Mouse (Mus musculus): Measurements from ENCODE around the gene Phf20. TPM values are rescaled to one million over a fixed set of nuclear protein-coding genes. Genes with fewer than 3 reads are reported as not detected.

Phf20 gene
- polyA plus RNA-seq, 1 experiment from 2014 or later, result 83.9 TPM

DNA sequence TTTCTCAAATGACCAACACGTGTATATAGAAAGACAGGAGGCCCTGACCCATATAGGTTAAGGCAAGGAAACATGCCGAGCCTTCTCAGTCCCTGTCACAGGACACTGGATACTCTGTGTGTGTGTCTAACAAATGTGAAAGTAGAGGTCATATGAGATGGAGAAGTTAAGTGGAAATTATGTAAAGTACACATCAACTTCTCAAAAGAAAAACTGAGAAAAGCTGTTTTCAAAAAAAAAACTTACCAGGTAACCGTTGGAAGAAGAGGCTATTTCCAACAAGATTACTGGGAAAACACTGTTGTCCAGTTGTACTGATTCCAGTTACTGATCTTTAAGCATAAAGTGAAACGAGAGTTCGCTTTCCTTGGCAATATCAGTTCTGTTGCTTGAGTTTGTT, 114.7 kb downstream of the Phf20 start:
- 88% methylated on average over 5 of the region's 5 CpGs for WGBS
- no peak overlapping the region for H3K9ac ChIP-seq (ENCODE audit: low read length)
- DNase-seq (ENCODE audit: low spot score) (no peak), ATAC-seq (ENCODE audit: insufficient read depth, low FRiP score, low TSS enrichment) (no peak)
- peak overlapping the region; percentile 90; the same call in 1 of the 2 replicates for H3K4me3 ChIP-seq (ENCODE audit: low read depth, low read length)
- H3K9me3 ChIP-seq (ENCODE audit: control insufficient read depth, low read length), result no peaks in the 10 kb centered on the region
- no peak overlapping the region for H3K27ac ChIP-seq (ENCODE audit: low read depth, low read length)
- H3K4me1 ChIP-seq (ENCODE audit: control insufficient read depth, insufficient read depth, low read length), result no peaks in the 10 kb centered on the region
- no peaks in the 10 kb centered on the region for H3K27me3 ChIP-seq (ENCODE audit: control insufficient read depth, insufficient read depth, low read length)
- no peaks in the 10 kb centered on the region; the same call in 1 of the 2 replicates for H3K36me3 ChIP-seq (ENCODE audit: control insufficient read depth, insufficient read depth, low read length)
- H3K4me2 ChIP-seq (ENCODE audit: low read depth), result no peak overlapping the region; the same call in 1 of the 2 replicates

GRCm38 (mm10) chr2:156311441-156311840, 115.2 kb downstream of the Phf20 start:
- Histone ChIP-seq H3K4me1 (ENCODE audit: control insufficient read depth, insufficient read depth, low read length) (no peaks in the 10 kb centered on the region), H3K9me3 (ENCODE audit: control insufficient read depth, low read length) (no peaks in the 10 kb centered on the region), H3K27me3 (ENCODE audit: control insufficient read depth, insufficient read depth, low read length) (no peaks in the 10 kb centered on the region), H3K9ac (ENCODE audit: low read length) (peak overlapping the region; percentile 97), H3K27ac (ENCODE audit: low read depth, low read length) (peak overlapping the region; percentile 96), H3K36me3 (ENCODE audit: control insufficient read depth, insufficient read depth, low read length) (no peaks in the 10 kb centered on the region), H3K4me2 (ENCODE audit: low read depth) (peak overlapping the region; percentile 73), H3K4me3 (ENCODE audit: low read depth, low read length) (peak overlapping the region; percentile 90)
- ATAC-seq (ENCODE audit: insufficient read depth, low FRiP score, low TSS enrichment), result no peak
- 25% methylated on average over 8 of the region's 8 CpGs for WGBS
- DNase-seq (ENCODE audit: low spot score), result no peak

- Histone ChIP-seq H3K27ac (ENCODE audit: low read depth, low read length) (peak overlapping the region; percentile 96), H3K9ac (ENCODE audit: low read length) (peak overlapping the region; percentile 97), H3K4me2 (ENCODE audit: low read depth) (peak overlapping the region; percentile 73), H3K27me3 (ENCODE audit: control insufficient read depth, insufficient read depth, low read length) (no peaks in the 10 kb centered on the region), H3K4me1 (ENCODE audit: control insufficient read depth, insufficient read depth, low read length) (no peaks in the 10 kb centered on the region), H3K36me3 (ENCODE audit: control insufficient read depth, insufficient read depth, low read length) (no peaks in the 10 kb centered on the region), H3K9me3 (ENCODE audit: control insufficient read depth, low read length) (no peaks in the 10 kb centered on the region), H3K4me3 (ENCODE audit: low read depth, low read length) (peak overlapping the region; percentile 90)
- no peak for DNase-seq (ENCODE audit: low spot score)
- peak; percentile 35 for ATAC-seq (ENCODE audit: insufficient read depth, low FRiP score, low TSS enrichment)
- under 1% methylated on average over 51 of the region's 53 CpGs for WGBS
Observed at GRCm38 (mm10) chr2:156311841-156312291, 115.6 kb downstream of the Phf20 start.

GRCm38 (mm10) chr2:156312297-156312897, 116.1 kb downstream of the Phf20 start, which contains the start of the genes Cnbd2 and Scand1:
TSS of gene Cnbd2 (plus strand) at chr2:156312299.
TSS of gene Scand1 (minus strand) at chr2:156312704.
- peak; percentile 87 for DNase-seq (ENCODE audit: low spot score)
- no peaks in the 10 kb centered on the region for H3K36me3 ChIP-seq (ENCODE audit: control insufficient read depth, insufficient read depth, low read length)

GRCm38 (mm10) chr2:156313153-156313552, 116.9 kb downstream of the Phf20 start:
- Histone ChIP-seq H3K4me1 (ENCODE audit: control insufficient read depth, insufficient read depth, low read length) (no peaks in the 10 kb centered on the region), H3K9ac (ENCODE audit: low read length) (no peak overlapping the region), H3K27me3 (ENCODE audit: control insufficient read depth, insufficient read depth, low read length) (no peaks in the 10 kb centered on the region), H3K4me2 (ENCODE audit: low read depth) (peak overlapping the region; percentile 73), H3K36me3 (ENCODE audit: control insufficient read depth, insufficient read depth, low read length) (no peaks in the 10 kb centered on the region), H3K4me3 (ENCODE audit: low read depth, low read length) (peak overlapping the region; percentile 90), H3K27ac (ENCODE audit: low read depth, low read length) (no peak overlapping the region), H3K9me3 (ENCODE audit: control insufficient read depth, low read length) (no peaks in the 10 kb centered on the region)
- ATAC-seq (ENCODE audit: insufficient read depth, low FRiP score, low TSS enrichment) (no peak), DNase-seq (ENCODE audit: low spot score) (no peak)
- WGBS, result 63% methylated on average over 3 of the region's 3 CpGs

More at GRCm38 (mm10) chr2:156312297-156312897, 116.1 kb downstream of the Phf20 start, which contains the start of the genes Cnbd2 and Scand1:
- peak within 1 kb of the TSS; percentile 90 for H3K4me3 ChIP-seq (ENCODE audit: low read depth, low read length)
- H3K27ac ChIP-seq (ENCODE audit: low read depth, low read length), result peak within 1 kb of the TSS; percentile 96
- H3K4me1 ChIP-seq (ENCODE audit: control insufficient read depth, insufficient read depth, low read length), result no peaks in the 10 kb centered on the region
- peak within 1 kb of the TSS; percentile 73 for H3K4me2 ChIP-seq (ENCODE audit: low read depth)
- H3K9me3 ChIP-seq (ENCODE audit: control insufficient read depth, low read length), result no peaks in the 10 kb centered on the region
- peak; percentile 87 for ATAC-seq (ENCODE audit: insufficient read depth, low FRiP score, low TSS enrichment)
- H3K27me3 ChIP-seq (ENCODE audit: control insufficient read depth, insufficient read depth, low read length), result no peaks in the 10 kb centered on the region
- peak within 1 kb of the TSS; percentile 97 for H3K9ac ChIP-seq (ENCODE audit: low read length)
- under 1% methylated on average over 46 of the region's 49 CpGs for WGBS

DNA sequence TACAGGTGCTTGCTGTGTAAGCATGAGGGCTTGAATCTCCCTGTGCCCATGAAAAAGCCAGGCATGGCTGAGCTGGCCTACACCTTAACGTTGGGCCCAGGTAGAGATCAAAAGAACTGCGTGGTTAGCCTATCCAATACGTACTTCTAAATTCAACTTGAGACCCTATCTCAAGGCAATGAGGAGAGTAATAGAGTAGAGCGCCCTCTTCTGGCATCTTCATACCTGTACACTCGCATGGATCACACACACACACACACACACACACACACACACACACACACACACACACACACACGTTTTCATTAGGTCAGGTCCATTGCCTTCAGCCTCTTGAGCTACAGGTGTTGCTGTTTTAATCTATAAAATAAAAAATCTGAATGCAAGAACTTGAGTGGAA, 118.5 kb downstream of the Phf20 start:
- Histone ChIP-seq H3K27me3 (ENCODE audit: control insufficient read depth, insufficient read depth, low read length) (no peaks in the 10 kb centered on the region), H3K9me3 (ENCODE audit: control insufficient read depth, low read length) (no peaks in the 10 kb centered on the region), H3K36me3 (ENCODE audit: control insufficient read depth, insufficient read depth, low read length) (no peaks in the 10 kb centered on the region), H3K4me2 (ENCODE audit: low read depth) (no peak overlapping the region), H3K9ac (ENCODE audit: low read length) (no peak overlapping the region), H3K4me1 (ENCODE audit: control insufficient read depth, insufficient read depth, low read length) (no peaks in the 10 kb centered on the region), H3K27ac (ENCODE audit: low read depth, low read length) (no peak overlapping the region), H3K4me3 (ENCODE audit: low read depth, low read length) (no peak overlapping the region)
- ATAC-seq (ENCODE audit: insufficient read depth, low FRiP score, low TSS enrichment), result no peak
- WGBS, result 91% methylated on average over 6 of the region's 6 CpGs
- DNase-seq (ENCODE audit: low spot score), result no peak

DNA sequence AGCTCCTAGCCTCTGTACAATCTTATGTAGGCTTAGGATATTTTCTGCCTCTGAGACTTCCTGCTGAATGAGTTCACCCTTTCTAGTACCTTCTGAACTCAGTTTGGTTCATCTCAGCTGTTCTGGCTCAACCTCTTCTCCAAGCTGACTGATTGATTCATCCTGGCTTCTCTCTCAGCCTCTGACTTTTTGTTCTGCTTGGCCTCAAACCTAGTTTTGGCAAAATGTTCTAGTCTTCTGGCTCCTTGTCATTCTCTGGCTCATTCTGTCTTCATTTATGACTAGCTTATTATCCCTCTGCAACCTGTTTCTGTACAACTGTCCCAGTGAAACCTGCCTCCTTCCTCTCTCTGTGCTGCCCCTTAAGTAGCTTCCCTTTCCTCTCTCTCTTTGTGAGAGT, 122.2 kb downstream of the Phf20 start:
- Histone ChIP-seq H3K4me1 (ENCODE audit: control insufficient read depth, insufficient read depth, low read length) (no peaks in the 10 kb centered on the region), H3K36me3 (ENCODE audit: control insufficient read depth, insufficient read depth, low read length) (no peaks in the 10 kb centered on the region), H3K9ac (ENCODE audit: low read length) (no peak overlapping the region), H3K27ac (ENCODE audit: low read depth, low read length) (no peak overlapping the region), H3K4me2 (ENCODE audit: low read depth) (no peak overlapping the region), H3K27me3 (ENCODE audit: control insufficient read depth, insufficient read depth, low read length) (no peaks in the 10 kb centered on the region), H3K4me3 (ENCODE audit: low read depth, low read length) (no peak overlapping the region), H3K9me3 (ENCODE audit: control insufficient read depth, low read length) (no peaks in the 10 kb centered on the region)
- DNase-seq (ENCODE audit: low spot score) (no peak), ATAC-seq (ENCODE audit: insufficient read depth, low FRiP score, low TSS enrichment) (no peak)

DNA sequence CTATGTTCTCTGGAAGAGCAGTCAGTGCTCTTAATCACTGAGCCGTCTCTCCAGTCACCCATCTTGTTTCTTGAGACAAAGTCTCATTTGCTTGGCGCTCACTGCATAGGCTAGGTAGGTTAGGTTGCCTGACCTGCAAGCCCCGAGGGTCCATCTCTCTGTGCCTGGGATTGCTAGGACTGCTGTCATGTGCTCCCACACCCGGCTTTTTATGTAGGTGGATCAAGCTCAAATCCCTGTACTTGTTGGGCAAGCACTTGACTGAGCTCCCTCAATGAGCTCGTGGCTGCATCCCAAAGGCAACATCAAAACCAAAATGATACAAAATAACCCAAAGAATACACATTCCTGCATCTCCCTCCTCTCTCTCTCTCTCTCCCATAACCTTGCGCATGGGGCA, 125.3 kb downstream of the Phf20 start:
- no peaks in the 10 kb centered on the region for H3K27me3 ChIP-seq (ENCODE audit: control insufficient read depth, insufficient read depth, low read length)
- DNase-seq (ENCODE audit: low spot score) (no peak), ATAC-seq (ENCODE audit: insufficient read depth, low FRiP score, low TSS enrichment) (no peak)
- no peaks in the 10 kb centered on the region for H3K36me3 ChIP-seq (ENCODE audit: control insufficient read depth, insufficient read depth, low read length)
- H3K4me3 ChIP-seq (ENCODE audit: low read depth, low read length), result no peak overlapping the region
- no peaks in the 10 kb centered on the region for H3K9me3 ChIP-seq (ENCODE audit: control insufficient read depth, low read length)
- no peak overlapping the region for H3K4me2 ChIP-seq (ENCODE audit: low read depth)
- no peaks in the 10 kb centered on the region for H3K4me1 ChIP-seq (ENCODE audit: control insufficient read depth, insufficient read depth, low read length)
- WGBS, result 89% methylated on average over 6 of the region's 6 CpGs
- no peak overlapping the region for H3K9ac ChIP-seq (ENCODE audit: low read length)
- no peak overlapping the region for H3K27ac ChIP-seq (ENCODE audit: low read depth, low read length)

DNA sequence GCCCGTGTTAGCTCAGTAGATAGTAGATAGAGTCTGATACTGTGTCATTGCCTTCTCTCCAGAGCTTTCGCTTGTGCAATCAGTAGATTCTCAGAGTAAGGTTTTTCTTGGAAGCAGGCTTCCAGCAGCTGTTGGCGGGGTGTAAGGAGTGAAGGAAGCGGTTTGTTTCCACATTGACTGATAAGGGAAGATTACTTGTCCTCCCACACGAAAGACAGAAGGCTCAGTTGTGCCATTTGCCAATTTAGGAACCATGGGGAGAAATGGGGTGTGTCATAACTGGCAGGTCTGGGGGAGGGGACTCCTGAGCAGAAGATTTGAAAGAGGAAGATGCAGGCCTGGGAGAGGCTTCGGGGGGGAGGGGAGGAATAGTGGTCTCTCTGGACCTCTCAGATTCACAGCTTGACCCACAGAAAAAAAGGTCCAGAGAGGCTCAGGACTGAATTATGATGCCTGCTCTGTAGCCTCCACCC, 127.9 kb downstream of the Phf20 start:
- ATAC-seq (ENCODE audit: insufficient read depth, low FRiP score, low TSS enrichment) (no peak), DNase-seq (ENCODE audit: low spot score) (no peak)
- H3K4me3 ChIP-seq (ENCODE audit: low read depth, low read length), result no peak overlapping the region
- H3K27me3 ChIP-seq (ENCODE audit: control insufficient read depth, insufficient read depth, low read length), result no peaks in the 10 kb centered on the region
- H3K9ac ChIP-seq (ENCODE audit: low read length), result no peak overlapping the region
- H3K4me1 ChIP-seq (ENCODE audit: control insufficient read depth, insufficient read depth, low read length), result no peaks in the 10 kb centered on the region
- WGBS, result 74% methylated on average over 6 of the region's 6 CpGs
- no peak overlapping the region for H3K27ac ChIP-seq (ENCODE audit: low read depth, low read length)
- no peaks in the 10 kb centered on the region for H3K36me3 ChIP-seq (ENCODE audit: control insufficient read depth, insufficient read depth, low read length)
- no peaks in the 10 kb centered on the region for H3K9me3 ChIP-seq (ENCODE audit: control insufficient read depth, low read length)
- H3K4me2 ChIP-seq (ENCODE audit: low read depth), result no peak overlapping the region

Measured in neural tube, embryonic 11.5 days (tissue).